Mouse (Mus musculus) monocyte, adult 2 months (primary cell): ENCODE measurements around the gene Prpf8.
"Not testable (repeated sequence)": the region's sequence is repeated elsewhere in the genome, so short reads cannot be mapped to it uniquely, and the experiment has no call there.

Source experiments
- DNase-seq, 2 experiments: peaks; one replicate each; pipeline ENCODE4 v3.0.0; 2022; ENCODE audit warnings: low spot score in 2 of 2, low read depth in 1 of 2

Gene Prpf8

DNA sequence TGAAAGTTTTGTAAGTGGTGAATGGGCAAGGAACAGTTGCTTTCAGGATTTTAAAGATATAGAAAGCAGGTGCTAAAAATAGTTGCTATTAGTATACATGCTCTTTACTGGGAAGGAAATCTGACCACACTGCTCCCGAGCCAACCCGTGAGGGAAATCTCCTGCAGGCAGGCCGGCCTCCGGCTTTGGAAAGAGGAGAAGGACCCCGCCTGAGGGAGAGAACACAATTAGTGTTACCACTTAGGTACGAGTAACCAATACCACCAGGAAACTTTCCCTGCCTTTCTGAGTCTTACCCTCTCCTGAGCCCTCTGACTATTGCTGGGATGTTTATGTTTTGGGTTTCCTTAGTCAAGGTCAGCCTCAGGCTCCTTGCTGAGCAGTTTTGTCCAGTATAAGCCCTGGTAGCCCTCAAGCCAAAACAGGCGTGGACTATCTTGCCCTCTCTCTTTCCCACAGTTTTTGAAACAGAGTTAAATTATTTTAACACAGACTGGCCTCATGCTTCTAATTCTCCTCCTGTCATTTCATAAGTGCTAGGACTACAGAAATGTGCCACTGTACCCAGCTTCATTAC is 66.4 kb downstream of the Prpf8 start:
- no peak for DNase-seq

DNA sequence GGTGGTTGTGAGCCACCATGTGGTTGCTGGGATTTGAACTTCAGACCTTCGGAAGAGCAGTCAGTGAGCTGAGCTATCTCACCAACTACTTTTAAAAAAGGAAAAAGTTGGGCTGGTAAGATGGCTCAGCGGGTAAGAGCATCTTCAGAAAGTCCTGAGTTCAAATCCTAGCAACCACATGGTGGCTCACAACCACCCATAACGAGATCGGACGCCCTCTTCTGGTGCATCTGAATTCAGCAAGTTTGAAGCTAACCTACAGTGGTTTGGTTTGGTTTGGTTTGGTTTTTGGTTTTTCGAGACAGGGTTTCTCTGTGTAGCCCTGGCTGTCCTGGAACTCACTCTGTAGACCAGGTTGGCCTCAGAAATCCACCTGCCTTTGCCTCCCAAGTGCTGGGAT is 69.4 kb downstream of the Prpf8 start:
- not testable (repeated sequence) for DNase-seq

DNA sequence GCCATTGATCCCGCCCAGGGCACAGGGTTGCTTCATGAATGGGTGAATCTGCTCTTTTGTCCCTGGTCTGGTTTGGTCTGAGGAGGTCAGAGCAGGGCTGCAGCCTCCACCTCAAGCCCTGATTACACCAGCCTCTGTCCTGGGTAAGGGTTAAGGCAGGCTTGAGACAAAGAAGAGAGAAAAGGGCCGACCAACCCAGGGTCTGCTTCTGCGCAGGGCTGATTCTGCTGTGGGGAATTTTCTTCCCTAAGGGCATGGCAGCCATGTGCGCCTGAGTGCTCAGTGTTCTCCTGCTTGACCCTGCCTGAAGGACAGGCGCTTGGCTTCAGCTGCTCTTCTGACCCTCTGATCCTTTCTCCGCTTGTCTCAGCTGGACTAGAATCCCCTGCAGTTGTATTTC is 70.5 kb downstream of the Prpf8 start:
- DNase-seq, result no peak

DNA sequence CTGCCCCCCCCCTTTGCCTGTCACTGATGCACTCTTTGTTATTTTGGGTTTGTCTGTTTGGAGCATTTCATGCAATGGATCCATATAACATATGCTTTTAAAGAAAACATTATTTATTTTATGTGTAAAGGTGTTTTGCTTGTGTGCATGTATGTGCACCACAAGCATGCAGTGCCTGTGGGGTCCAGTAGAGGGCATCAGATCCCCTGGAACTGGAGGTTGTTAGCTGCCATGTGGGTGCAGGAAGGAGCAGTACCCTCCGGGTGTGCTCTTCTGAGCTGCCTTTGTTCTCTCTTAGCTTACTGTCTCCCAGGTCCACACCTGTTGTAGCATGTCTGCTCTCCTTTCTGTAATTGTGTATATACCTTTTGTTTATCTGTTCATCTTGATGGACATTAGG is 71.5 kb downstream of the Prpf8 start:
- peak in 1 of 2 experiments; percentile 40 for DNase-seq
